Mouse (Mus musculus) spleen, postnatal 14 days (tissue): Measurements from ENCODE around the gene Dhrs7b.
"Not testable (repeated sequence)": the region's sequence is repeated elsewhere in the genome, so short reads cannot be mapped to it uniquely, and the experiment has no call there.

Experiments
- DNase-seq, 2 experiments: peaks; one replicate each; pipeline ENCODE4 v3.0.0; 2021 to 2022; ENCODE audit warnings: low spot score in 2 of 2

Gene Dhrs7b

DNA sequence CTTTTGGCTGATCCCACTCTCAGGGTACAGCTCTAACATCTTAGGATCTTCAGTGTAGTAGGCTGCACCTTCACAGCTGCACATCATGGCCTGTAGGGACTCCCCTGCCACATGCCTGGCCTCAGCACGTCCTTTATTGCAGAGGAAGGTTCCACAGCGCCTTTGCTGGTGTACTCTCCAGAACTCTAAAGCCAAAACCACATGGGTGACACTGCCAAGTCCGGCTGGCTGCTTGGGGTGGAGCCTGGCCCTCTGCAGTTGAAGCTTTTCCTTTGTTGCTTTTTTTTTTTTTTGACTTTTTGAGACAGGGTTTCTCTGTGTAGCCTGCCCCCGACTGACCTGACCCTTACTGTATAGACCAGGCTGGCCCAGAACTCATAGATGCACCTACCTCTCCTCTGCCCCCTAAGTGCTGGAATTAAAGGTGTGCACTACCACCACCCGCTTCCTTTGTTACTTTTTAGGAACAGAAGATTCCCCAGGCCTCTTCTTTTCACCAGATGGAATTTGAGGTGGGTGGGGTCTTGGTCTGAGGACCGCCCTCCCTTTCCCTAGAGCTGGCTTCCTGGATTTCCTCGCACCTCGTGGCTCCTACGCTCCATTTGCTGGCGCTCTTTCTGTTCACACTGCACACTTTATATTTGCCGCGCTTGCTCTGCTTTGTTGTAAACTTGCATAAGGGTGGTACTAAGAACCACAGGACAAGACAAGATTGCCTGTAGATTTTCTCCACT, 11.2 kb downstream of the Dhrs7b start:
- DNase-seq = no peak

- DNase-seq = no peak
These were observed 13.0 kb downstream of the Dhrs7b start for GRCm38 (mm10) chr11:60843412-60843811.

DNA sequence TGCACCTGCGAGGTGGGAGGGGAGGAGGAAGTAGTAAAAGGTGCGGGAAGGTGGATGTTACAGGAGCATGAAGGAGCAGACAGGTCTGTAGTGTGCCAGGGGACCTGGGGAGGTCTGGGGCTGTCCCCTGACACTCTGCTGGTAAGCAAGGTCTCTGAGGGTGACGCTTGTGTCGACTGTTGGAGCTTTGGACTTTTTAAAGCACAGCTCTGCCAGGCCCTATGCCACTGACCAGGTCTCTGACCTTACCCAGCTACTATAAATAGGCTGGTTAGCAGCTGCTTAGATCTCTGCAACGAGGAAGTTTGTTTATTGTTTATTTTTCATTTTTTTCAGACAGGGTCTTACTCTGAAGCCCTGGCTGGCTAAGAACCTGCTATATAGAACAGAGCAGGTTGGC, 15.0 kb downstream of the Dhrs7b start:
- DNase-seq = no peak

DNA sequence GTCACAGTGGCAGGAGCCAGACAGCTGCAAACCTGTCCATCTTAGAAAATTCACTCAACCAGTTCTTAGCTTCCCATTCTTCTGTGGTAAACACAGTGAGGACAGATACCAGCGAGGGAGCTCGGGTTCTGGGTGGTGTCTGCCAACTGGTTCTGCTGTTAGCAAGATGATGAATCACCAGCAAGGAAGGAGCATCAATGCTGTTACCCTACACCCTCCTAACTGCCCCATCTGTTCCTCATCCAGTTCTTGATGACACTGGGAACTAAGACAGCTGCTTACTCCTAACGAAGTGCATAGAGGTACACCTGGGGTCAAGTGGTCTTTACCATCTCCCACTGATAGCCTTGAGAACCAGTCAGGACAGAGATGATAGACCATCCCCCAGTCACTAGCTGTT, 26.2 kb downstream of the Dhrs7b start:
- no peak for DNase-seq

GRCm38 (mm10) chr11:60861993-60862392, 31.6 kb downstream of the Dhrs7b start:
- DNase-seq = no peak

DNA sequence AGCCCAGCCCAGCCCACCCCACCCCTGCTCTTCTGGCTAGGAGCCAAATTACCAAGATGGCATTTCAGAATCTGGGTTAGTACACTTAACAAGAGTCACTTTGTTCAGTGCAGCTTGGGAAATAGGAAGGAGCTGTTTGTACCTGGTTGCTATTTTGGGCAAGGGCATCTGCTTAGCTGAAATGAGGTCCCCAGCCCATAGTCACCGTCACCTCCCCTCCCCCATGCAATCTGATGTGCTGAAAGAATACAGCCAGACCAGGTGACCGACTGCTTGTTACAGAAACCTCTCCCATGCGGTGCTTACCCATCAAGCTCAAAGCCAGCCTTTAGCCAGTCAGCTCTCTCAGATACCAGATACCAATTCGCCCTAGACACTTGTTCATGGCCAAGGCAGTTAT, 32.8 kb downstream of the Dhrs7b start:
- no peak for DNase-seq

DNA sequence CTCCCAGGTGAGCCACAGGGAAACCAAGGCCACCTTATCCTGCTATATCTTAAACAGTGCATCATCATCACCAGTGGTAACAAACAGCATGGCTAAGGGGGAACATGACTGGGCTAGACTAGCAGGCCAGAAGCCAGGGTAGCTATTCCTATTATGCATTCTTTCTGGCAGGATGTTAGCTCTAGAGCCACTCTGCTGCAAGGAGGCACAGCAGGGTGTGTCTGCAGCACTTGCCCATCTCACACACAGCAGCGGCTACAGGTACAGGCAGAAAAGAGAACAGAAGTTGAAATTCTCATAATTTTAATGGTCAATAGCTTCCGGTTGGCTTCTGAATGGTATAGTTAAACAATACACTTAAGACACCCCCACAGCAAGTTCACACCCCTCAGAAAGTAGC, 33.7 kb downstream of the Dhrs7b start:
- no peak for DNase-seq

GRCm38 (mm10) chr11:60864916-60865315, 34.5 kb downstream of the Dhrs7b start:
- DNase-seq = no peak

GRCm38 (mm10) chr11:60866021-60866420, 35.6 kb downstream of the Dhrs7b start:
- no peak for DNase-seq

GRCm38 (mm10) chr11:60867456-60867855, 37.0 kb downstream of the Dhrs7b start:
- DNase-seq = no peak

- DNase-seq = no peak
These were observed 37.5 kb downstream of the Dhrs7b start for GRCm38 (mm10) chr11:60867904-60868303.

DNA sequence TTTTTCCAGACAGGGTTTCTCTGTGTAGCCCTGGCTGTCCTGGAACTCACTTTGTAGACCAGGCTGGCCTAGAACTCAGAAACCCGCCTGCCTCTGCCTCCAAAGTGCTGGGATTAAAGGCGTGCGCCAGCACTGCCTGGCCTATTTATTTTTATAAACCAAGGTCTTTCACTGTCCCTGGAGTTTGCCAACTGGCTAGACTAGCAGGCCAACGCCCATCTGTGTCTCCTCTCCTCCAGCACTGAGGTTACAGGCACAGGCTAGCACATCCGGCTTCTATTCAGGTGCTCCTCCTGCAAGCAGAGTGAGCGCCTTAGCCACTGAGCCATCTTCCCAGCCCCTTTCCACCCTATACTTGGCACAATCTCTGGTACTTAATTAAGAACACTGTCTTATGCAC, 39.0 kb downstream of the Dhrs7b start:
- DNase-seq = not testable (repeated sequence)

DNA sequence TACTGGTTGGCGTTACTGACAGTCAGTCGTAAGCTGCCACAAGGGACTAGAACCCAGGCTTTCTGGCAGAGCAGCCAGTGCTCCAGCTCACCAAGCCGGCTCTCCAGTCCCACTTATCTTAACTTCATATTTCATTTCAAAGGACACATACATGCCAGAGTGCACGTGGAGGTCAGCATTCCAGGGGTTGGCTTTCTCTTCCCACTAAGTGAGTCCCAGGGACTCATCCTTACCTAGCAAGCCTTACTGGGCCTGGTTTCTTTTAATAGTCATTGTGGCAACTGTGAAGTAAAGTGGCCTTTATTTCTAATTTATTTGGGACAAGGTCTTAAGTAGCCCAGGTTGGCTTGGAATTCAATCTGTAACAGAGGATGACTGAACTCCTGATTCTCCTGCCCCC, 41.0 kb downstream of the Dhrs7b start:
- no peak for DNase-seq

DNA sequence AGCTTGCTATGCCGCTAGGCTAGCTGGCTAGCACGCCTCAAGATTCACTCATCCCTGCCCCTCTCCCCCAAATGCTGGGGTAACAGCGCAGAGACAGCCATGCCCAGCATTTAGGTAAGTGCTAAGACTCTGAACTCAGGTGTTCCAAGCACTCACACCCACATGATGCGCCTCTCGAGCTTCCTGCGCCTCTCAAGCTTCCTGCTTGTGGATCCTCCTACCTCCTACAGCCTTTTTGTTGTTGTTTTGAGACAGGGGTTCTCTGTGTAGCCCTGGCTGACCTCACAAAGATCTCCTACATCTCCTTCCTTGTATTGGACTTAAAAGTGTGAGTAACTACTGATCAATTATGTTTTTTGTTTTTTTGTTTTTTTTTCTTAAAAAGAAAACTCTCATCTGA, 42.7 kb downstream of the Dhrs7b start:
- DNase-seq = no peak

DNA sequence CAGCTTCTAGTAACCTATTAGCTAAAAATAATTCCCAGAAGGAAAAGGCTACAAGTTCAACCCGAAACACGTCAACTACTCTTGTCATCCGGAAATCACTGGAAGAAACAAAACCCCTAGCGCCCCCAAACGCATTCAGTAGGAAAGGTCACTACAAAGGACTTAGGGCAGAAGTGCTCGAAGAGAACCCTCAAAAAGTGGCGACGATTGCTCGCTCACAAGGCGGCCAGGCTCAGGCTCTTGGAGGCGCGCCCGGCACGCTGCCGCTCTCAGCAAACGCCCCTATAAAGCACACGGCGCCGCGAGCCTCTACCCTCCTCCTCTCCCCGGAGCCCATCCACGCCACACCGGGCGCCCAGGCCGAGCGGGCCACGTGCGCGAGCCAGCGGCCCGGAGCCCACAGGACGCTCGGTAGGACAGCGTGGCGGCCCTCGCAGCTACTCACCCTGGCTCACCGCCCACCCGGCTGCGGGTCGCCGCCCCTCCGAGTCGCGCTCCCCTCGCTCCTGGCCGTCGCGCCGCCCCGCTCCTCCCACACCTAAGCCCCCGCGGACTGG, 47.7 kb downstream of the Dhrs7b start:
- DNase-seq = peak; percentile 14 to 44

GRCm38 (mm10) chr11:60878675-60879294, 48.4 kb downstream of the Dhrs7b start, which contains the start of gene Tmem11:
Gene Tmem11 (minus strand): TSS chr11:60879272.
- peak; percentile 83 to 90 for DNase-seq

DNA sequence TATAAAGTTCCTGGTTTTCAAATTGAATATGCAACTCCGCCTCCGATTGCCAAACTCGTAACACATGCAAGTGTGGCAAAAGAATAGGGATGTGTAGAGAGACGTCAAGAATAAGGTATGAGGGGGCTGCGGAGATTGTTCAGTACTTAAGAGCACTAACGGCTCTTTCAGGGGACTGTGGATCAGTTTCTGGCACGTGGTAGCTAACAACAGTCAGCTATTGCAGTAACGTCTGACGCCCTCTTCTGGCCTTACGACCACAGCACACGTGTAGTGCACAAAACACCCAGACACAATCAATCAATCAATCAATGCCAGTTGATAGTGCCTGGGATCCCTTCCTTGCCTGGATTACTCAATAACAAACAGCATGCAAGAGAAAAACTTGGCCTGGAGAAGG, 49.0 kb downstream of the Dhrs7b start:
- DNase-seq = peak; percentile 27 to 44

GRCm38 (mm10) chr11:60880559-60880958, 50.1 kb downstream of the Dhrs7b start:
- no peak for DNase-seq

GRCm38 (mm10) chr11:60882386-60882785, 52.0 kb downstream of the Dhrs7b start:
- no peak for DNase-seq

DNA sequence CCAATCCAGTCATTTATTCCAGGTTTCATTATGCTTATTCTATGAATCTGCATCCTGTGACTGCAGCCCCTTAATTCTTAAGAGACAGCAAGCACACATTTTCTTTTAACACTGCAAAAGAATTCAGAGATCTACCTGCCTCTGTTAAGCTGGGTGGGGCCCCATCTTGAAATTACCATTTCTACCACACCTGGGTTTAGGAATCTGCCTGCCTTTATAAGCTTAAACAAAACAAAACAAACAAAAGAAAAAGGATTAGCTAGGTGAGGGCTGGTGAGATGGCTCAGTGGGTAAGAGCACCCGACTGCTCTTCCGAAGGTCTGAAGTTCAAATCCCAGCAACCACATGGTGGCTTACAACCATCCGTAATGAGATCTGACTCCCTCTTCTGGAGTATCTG, 56.6 kb downstream of the Dhrs7b start:
- not testable (repeated sequence) for DNase-seq

DNA sequence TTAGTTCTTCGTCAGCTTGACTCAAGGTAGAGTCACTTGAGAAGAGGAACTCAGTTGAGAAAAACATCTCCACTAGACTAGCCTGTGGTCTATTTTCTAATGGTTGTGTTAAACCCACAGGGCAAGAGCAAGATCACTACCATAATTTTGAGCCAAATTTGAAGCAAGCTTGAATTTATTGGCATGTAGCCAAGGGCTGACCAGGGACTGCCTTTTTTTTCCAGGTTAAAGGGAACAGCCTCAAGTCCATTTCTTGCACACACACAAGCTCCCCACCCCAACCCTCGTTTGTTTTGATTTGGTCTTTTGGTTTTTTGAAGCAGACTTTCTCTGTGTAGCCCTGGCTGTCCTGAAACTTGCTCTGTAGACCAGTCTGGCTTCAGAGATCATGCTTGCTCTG, 59.4 kb downstream of the Dhrs7b start:
- no peak for DNase-seq

GRCm38 (mm10) chr11:60890286-60890685, 59.9 kb downstream of the Dhrs7b start:
- no peak for DNase-seq

DNA sequence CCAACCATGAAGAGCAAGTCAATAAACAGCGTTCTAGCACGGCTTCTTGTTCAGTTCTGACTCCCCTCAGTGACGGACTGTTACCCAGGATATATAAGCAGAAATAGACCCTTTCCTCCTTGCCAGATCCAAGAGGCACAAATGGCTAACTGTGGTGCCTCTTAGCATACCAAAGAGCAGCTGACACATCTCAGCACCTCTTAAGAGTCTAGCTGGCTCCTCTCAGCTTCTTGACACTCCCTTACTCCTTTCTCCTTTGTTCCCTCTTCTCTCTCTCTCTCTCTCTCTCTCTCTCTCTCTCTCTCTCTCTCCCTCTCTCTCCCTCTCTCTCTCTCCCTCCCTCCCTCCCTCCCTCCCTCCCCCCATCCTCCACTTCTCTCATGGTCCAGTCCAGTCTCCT, 60.3 kb downstream of the Dhrs7b start:
- DNase-seq = no peak
